Mouse (Mus musculus) midbrain, postnatal 0 days (tissue): ENCODE results near the gene Als2. TPM values are rescaled to one million over a fixed set of nuclear protein-coding genes. Genes with fewer than 3 reads are reported as not detected.

Experiments
- ATAC-seq: fragments of 200-750 bp; cut with Nextera tagmentation; 2 replicates; pipeline ENCODE4 v1.8.0; 2017; ENCODE audit warnings: moderate number of reproducible peaks, mild to moderate bottlenecking, moderate TSS enrichment, moderate library complexity; ENCODE audit not compliant: low FRiP score
- DNase-seq: peaks from one replicate; pipeline ENCODE4 v3.0.0-alpha.2; 2015; ENCODE audit warnings: low spot score
- H3K27ac ChIP-seq: fragments of 300-500 bp; sonication (generic); 2 replicates; pipeline ENCODE4 v1.5.1; 2014; ENCODE audit warnings: low read depth, mild to moderate bottlenecking, low read length, mixed read lengths
- H3K27me3 ChIP-seq: fragments of 300-500 bp; sonication (generic); 2 replicates; pipeline ENCODE4 v1.6.1; 2014; ENCODE audit warnings: low read length, control low read depth, mixed read lengths; ENCODE audit not compliant: insufficient read depth
- H3K36me3 ChIP-seq: fragments of 300-500 bp; sonication (generic); 2 replicates; pipeline ENCODE4 v1.6.1; 2014; ENCODE audit warnings: low read length, control low read depth, mixed read lengths; ENCODE audit not compliant: insufficient read depth
- H3K4me1 ChIP-seq: fragments of 300-500 bp; sonication (generic); 2 replicates; pipeline ENCODE4 v1.6.1; 2014; ENCODE audit warnings: mild to moderate bottlenecking, control low read depth, antibody characterized with exemption, low read length, mixed read lengths; ENCODE audit not compliant: insufficient read depth
- H3K4me2 ChIP-seq: fragments of 300-500 bp; sonication (generic); 2 replicates; pipeline ENCODE4 v1.6.1; 2014; ENCODE audit warnings: low read depth, mild to moderate bottlenecking, low read length, mixed read lengths; ENCODE audit not compliant: poor library complexity, severe bottlenecking
- H3K4me3 ChIP-seq: fragments of 300-500 bp; sonication (generic); 2 replicates; pipeline ENCODE4 v1.5.1; 2014; ENCODE audit warnings: low read depth, mild to moderate bottlenecking, low read length, moderate library complexity
- H3K9ac ChIP-seq: fragments of 300-500 bp; sonication (generic); replicated peaks from 2 replicates; pipeline ENCODE4 v1.6.1; 2014; ENCODE audit warnings: mild to moderate bottlenecking, low read length, moderate library complexity, mixed read lengths; ENCODE audit not compliant: poor library complexity, severe bottlenecking
- H3K9me3 ChIP-seq: fragments of 300-500 bp; sonication (generic); 2 replicates; pipeline ENCODE4 v1.6.1; 2016; ENCODE audit warnings: low read length, control low read depth
- CTCF ChIP-seq: IDR thresholded peaks from 2 replicates; pipeline ENCODE4 v1.5.1; 2016; ENCODE audit warnings: antibody characterized with exemption, mild to moderate bottlenecking
- WGBS: fragments of 180-500 bp; shearing (Covaris S2); extraction: QIAGEN DNeasy Blood & Tissue Kit; methylation state at CpG from one replicate; pipeline ENCODE4 v1.1.7; 2014; 5-methylcytosine and 5-hydroxymethylcytosine counted together
- polyA plus RNA-seq: library from polyadenylated mRNA; unstranded; fragments of >200 nt; fragmentation: Nextera tagmentation; extraction: Ambion mirVana; gene quantifications from 2 replicates; pipeline ENCODE4 v1.2.1, GENCODE M21; 2015
- total RNA-seq: library from RNA; depleted of rRNA; stranded (reverse); fragments of >200 nt; gene quantifications from 2 replicates; pipeline ENCODE4 v1.2.3, GENCODE M21; 2014

Gene Als2
- total and polyA plus RNA-seq, 2 experiments from 2014 or later: 13.2 to 37.7 TPM

DNA sequence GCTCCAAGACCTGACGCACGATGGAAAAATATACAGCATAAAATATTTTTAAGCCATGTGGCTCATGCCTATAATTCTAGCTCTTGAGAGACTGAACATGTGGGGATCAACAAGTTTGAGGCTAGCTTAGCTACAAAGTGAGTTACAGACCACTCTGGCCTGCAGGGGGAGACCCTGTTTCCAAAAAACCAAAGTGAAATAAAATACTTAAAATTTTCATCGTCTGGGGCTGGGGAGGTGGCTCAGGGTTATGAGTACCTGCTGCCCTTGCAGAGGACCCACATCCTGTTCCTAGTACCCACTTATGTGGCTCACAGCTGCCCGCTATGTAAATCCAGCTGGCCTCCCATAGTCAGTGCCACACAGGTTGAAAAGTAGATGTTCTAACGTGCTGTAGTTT, 86.5 kb downstream of the Als2 start:
- TF ChIP-seq CTCF: 0 out of 2 replicates have a peak, but pooled peaks have one; percentile 4
- no peaks in the 10 kb centered on the region for H3K4me1 ChIP-seq
- no peaks in the 10 kb centered on the region for H3K36me3 ChIP-seq
- no peak overlapping the region for H3K27ac ChIP-seq
- ATAC-seq (no peak), DNase-seq (no peak)
- H3K9ac ChIP-seq: no peak overlapping the region
- no peaks in the 10 kb centered on the region for H3K9me3 ChIP-seq
- H3K4me2 ChIP-seq: no peak overlapping the region
- no peak overlapping the region for H3K4me3 ChIP-seq
- 85% methylated on average over 5 of the region's 5 CpGs for WGBS
- no peaks in the 10 kb centered on the region for H3K27me3 ChIP-seq

DNA sequence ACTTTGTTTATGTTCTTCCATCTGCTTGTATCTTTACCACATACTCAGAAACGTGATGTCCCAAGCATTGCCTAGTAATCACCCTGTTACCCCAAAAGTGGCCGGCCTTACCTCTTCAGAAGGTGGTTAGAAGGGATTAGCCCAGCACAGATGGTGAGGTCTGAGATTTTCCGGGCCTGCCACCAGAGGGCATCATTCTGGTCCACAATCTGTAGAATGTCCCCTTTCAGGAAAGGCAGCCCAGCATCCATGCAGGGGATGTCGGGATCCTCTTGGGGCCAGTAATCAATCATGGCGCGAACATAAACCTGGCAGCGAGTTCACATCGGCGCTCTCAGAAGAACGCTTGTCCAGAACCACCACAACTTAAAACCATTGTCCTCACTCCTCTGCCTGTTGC, 92.5 kb downstream of the Als2 start:
- 78% methylated on average over 10 of the region's 10 CpGs for WGBS
- no peak overlapping the region for H3K9ac ChIP-seq
- no peaks in the 10 kb centered on the region for H3K4me1 ChIP-seq
- H3K4me3 ChIP-seq: no peak overlapping the region
- H3K9me3 ChIP-seq: no peaks in the 10 kb centered on the region
- DNase-seq (no peak), ATAC-seq (no peak)
- H3K4me2 ChIP-seq: no peak overlapping the region
- no peak overlapping the region for H3K27ac ChIP-seq
- peak; percentile 32 for TF ChIP-seq CTCF
- no peaks in the 10 kb centered on the region for H3K36me3 ChIP-seq
- no peaks in the 10 kb centered on the region for H3K27me3 ChIP-seq

DNA sequence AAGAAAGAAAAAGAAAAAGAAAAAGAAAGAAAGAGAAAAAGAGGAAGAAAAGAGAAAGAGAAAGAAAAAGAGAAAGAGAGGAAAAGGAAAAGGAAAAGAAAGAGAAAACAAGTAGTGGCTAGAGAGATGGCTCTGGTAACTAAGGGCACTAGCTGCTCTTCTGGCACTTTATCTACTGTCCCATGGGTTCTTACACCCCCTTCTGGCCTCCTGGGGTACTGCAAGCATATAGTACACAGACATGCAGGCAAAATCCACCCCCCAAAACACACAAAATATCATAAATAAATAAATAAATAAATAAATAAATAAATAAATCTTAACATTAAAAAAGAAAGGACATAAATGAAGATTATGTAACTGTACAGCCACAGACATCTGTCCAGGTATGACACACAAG, 94.2 kb downstream of the Als2 start:
- Histone ChIP-seq H3K27me3 (no peaks in the 10 kb centered on the region), H3K4me1 (no peaks in the 10 kb centered on the region), H3K9me3 (no peaks in the 10 kb centered on the region), H3K36me3 (no peaks in the 10 kb centered on the region), H3K4me2 (no peak overlapping the region), H3K4me3 (no peak overlapping the region), H3K9ac (no peak overlapping the region), H3K27ac (no peak overlapping the region)
- TF ChIP-seq CTCF: peak; percentile 72
- no peak for ATAC-seq
- DNase-seq: peak; percentile 52

DNA sequence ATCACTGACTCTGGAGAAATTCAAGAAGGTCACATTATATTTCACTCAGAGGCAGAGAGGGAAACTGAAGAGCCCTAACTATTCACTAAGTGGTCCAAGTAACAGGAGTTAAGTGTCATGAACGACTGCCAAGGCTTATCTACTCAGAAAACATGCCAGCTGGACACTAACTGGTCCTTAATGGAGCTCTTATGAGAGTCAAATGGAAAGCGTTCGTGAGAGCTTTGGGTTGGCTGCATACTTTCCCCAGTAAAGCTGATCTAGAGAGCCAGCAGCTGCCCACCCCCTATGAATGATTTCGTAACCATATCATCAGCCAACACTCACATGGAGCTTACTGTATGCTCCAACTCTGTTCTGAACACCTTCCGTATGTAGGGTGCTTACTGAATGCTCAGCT, 102.6 kb downstream of the Als2 start:
- Histone ChIP-seq H3K4me1 (no peaks in the 10 kb centered on the region), H3K4me2 (no peak overlapping the region), H3K9me3 (no peaks in the 10 kb centered on the region), H3K36me3 (no peaks in the 10 kb centered on the region), H3K4me3 (no peak overlapping the region), H3K9ac (no peak overlapping the region), H3K27ac (no peak overlapping the region), H3K27me3 (no peaks in the 10 kb centered on the region)
- ATAC-seq (no peak), DNase-seq (no peak)
- no peak for TF ChIP-seq CTCF
- 80% methylated on average over 5 of the region's 5 CpGs for WGBS

DNA sequence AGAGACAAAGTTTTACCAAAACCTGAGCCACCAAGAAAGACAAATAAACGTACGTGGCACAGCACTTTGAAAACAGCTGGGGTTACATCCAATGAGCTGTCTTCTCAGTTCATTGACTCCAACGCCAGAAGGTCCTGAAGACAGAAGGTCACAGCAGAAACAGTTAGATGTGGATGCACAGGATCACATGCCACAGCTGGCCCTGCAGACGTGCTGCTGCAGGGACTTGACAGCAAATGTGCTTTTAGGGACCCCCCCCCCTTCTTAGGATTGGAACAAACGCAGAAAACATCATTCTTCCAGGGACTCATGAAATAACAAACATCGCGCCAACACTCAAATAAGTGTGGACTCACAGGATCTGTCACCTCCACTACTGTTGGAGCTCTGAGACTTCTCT, 108.2 kb downstream of the Als2 start:
- no peak overlapping the region for H3K27ac ChIP-seq
- WGBS: 83% methylated on average over 7 of the region's 7 CpGs
- no peak for ATAC-seq
- no peaks in the 10 kb centered on the region for H3K27me3 ChIP-seq
- no peaks in the 10 kb centered on the region for H3K9me3 ChIP-seq
- no peak overlapping the region for H3K4me2 ChIP-seq
- no peak overlapping the region for H3K4me3 ChIP-seq
- no peaks in the 10 kb centered on the region for H3K4me1 ChIP-seq
- DNase-seq: no peak
- H3K9ac ChIP-seq: no peak overlapping the region
- H3K36me3 ChIP-seq: no peaks in the 10 kb centered on the region
- TF ChIP-seq CTCF: no peak

DNA sequence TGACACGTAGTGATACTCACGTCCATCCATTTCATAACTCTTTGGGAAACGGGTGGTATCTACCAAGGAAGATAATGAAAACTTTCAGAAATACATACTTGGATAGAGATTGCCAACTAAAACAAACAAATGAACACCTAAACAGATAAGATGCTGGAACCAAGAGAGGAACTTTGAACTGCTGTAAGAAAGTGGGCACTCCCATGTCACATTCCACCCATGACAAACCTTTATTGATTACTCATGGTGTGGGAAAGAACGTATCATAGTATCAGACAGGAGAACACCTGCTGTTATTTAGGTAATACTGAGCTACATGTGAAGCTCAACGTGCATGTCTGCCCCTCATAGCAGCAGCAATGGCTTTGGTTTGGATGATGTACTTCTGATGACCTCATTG, 111.5 kb downstream of the Als2 start:
- TF ChIP-seq CTCF: no peak
- H3K36me3 ChIP-seq: no peaks in the 10 kb centered on the region
- DNase-seq: no peak
- no peak overlapping the region for H3K4me2 ChIP-seq
- no peaks in the 10 kb centered on the region for H3K27me3 ChIP-seq
- ATAC-seq: no peak
- no peak overlapping the region for H3K27ac ChIP-seq
- H3K4me1 ChIP-seq: no peaks in the 10 kb centered on the region
- H3K4me3 ChIP-seq: no peak overlapping the region
- WGBS: 77% methylated on average over 5 of the region's 5 CpGs
- no peak overlapping the region for H3K9ac ChIP-seq
- H3K9me3 ChIP-seq: no peaks in the 10 kb centered on the region
